Mouse (Mus musculus) heart, postnatal 0 days (tissue): ENCODE data around the gene Ssbp2.

Source experiments
- CTCF ChIP-seq: IDR thresholded peaks from 2 replicates; pipeline ENCODE4 v1.5.1; 2016; ENCODE audit warnings: antibody characterized with exemption, control low read depth, low read depth
- EP300 ChIP-seq: IDR thresholded peaks from 2 replicates; pipeline ENCODE4 v1.6.1; 2016; ENCODE audit warnings: antibody characterized with exemption, low read depth

GRCm38 (mm10) chr13:91723736-91724119 lies 263.6 kb downstream of the Ssbp2 start:
- TF ChIP-seq EP300 (no peak), CTCF (no peak)
